Comparison of ENCODE assay signal across 17 mouse cellular contexts in the genomic region with DNA sequence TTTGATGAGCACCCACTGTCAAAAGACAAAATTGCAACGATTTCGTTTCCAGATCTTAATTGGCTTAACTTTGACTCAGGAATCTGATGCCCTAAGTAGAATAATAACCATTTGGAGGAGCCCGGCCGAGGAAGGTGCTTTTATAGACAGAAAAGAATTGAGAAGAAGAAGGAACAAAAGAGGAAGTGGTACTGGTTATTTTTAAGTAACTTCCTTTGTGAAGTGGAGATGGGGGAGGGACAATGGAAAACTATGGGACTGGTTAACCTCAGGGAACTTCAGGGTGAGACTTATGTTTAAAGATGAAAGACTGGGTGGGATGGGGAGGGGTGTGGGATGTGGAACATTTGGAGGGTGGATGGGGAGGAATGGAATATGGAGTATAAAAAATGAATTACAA.
DNase-seq lines count a peak whose midpoint lies in the region; ATAC-seq lines count a peak whose summit lies in the region.
"Had no signal": no experiment of that assay in that cellular context is flagged by ENCODE, and none has a peak within 500 bp of the region (broad histone marks: within the 10 kb centered on the region; RNA-seq: fewer than 3 reads in every experiment).

No protein-coding gene starts in this region.

- peak; percentile 8 for DNase-seq in layer of hippocampus, adult 11-12 months (ENCODE audit: low spot score)
- no peak for DNase-seq in layer of hippocampus, adult 18-20 months (ENCODE audit: low spot score in 2 of 2)
- peak; percentile 24 for DNase-seq in brain, adult 2 months (ENCODE audit: low read depth, low spot score)
- no peak for DNase-seq in embryo, embryonic 9.5 days (ENCODE audit: extremely low spot score)
- DNase-seq in spleen, postnatal 14 days (ENCODE audit: low spot score in 2 of 2) = no peak
- DNase-seq in urinary bladder, postnatal 4 days (ENCODE audit: low spot score in 2 of 2) = no peak
- DNase-seq: adrenal gland, postnatal 14 days; cerebellum, adult 11 months; cerebellum, adult 8-10 months; cerebellum, postnatal 14 days; gastrocnemius, adult 2 months; gastrocnemius, postnatal 25 days; heart, postnatal 14 days had no signal

- peak; percentile 84 to 87 for ATAC-seq in hematopoietic stem cell, adult 5-6 weeks (replicated peaks in 1 of 2; ENCODE audit: insufficient read depth in 1 of 2, low FRiP score in 2 of 2, low TSS enrichment in 1 of 2, low read depth in 1 of 2, poor library complexity in 2 of 2, severe bottlenecking in 2 of 2)
- peak; percentile 71 for ATAC-seq in megakaryocyte, adult 5-6 weeks (ENCODE audit: poor library complexity, severe bottlenecking)
- ATAC-seq: activated CD4-positive, CD25-positive, alpha-beta regulatory T cell, adult 4 months; forebrain, embryonic 13.5 days had no signal

Comparison
In these comparisons a context has a peak if more than half of its experiments do, and no peak if none do; other contexts are left out.
1. DNase-seq: peak in layer of hippocampus, adult 11-12 months (single experiment) and brain, adult 2 months (single experiment); none in layer of hippocampus, adult 18-20 months (0 of 2), embryo, embryonic 9.5 days (single experiment), spleen, postnatal 14 days (0 of 2) and urinary bladder, postnatal 4 days (0 of 2).